Mouse (Mus musculus) embryonic facial prominence, embryonic 13.5 days (tissue): ENCODE results near the gene Aplp1. TPM values are rescaled to one million over a fixed set of nuclear protein-coding genes. Genes with fewer than 3 reads are reported as not detected.

Experiments
- ATAC-seq: fragments of 200-750 bp; cut with Nextera tagmentation; 2 replicates; pipeline ENCODE4 v1.8.0; 2017; ENCODE audit warnings: low read depth; ENCODE audit not compliant: insufficient number of reproducible peaks, insufficient read depth, low FRiP score, low TSS enrichment
- H3K27ac ChIP-seq: fragments of 300-500 bp; sonication (generic); 2 replicates; pipeline ENCODE4 v1.5.1; 2015; ENCODE audit warnings: moderate library complexity, mild to moderate bottlenecking, inconsistent platforms
- H3K27me3 ChIP-seq: fragments of 300-500 bp; sonication (generic); 2 replicates; pipeline ENCODE4 v1.6.1; 2015; ENCODE audit warnings: mild to moderate bottlenecking, inconsistent platforms
- H3K36me3 ChIP-seq: fragments of 300-500 bp; sonication (generic); 2 replicates; pipeline ENCODE4 v1.6.1; 2015; ENCODE audit warnings: mild to moderate bottlenecking, inconsistent platforms
- H3K4me1 ChIP-seq: fragments of 300-500 bp; sonication (generic); 2 replicates; pipeline ENCODE4 v1.6.1; 2015; ENCODE audit warnings: inconsistent platforms
- H3K4me2 ChIP-seq: fragments of 300-500 bp; sonication (generic); 2 replicates; pipeline ENCODE4 v1.6.1; 2015; ENCODE audit warnings: moderate library complexity, mild to moderate bottlenecking, inconsistent platforms
- H3K4me3 ChIP-seq: fragments of 300-500 bp; sonication (generic); 2 replicates; pipeline ENCODE4 v1.5.1; 2015; ENCODE audit warnings: mild to moderate bottlenecking, inconsistent platforms
- H3K9ac ChIP-seq: fragments of 300-500 bp; sonication (generic); 2 replicates; pipeline ENCODE4 v1.6.1; 2015; ENCODE audit warnings: mild to moderate bottlenecking, inconsistent platforms
- H3K9me3 ChIP-seq: fragments of 300-500 bp; sonication (generic); 2 replicates; pipeline ENCODE4 v1.6.1; 2016; ENCODE audit warnings: inconsistent platforms
- WGBS: fragments of 180-500 bp; shearing (Covaris S2); methylation state at CpG from one replicate; pipeline ENCODE4 v1.1.7; 2015; ENCODE audit warnings: mixed read lengths; 5-methylcytosine and 5-hydroxymethylcytosine counted together
- polyA plus RNA-seq: library from polyadenylated mRNA; unstranded; fragments of >200 nt; fragmentation: Nextera tagmentation; extraction: Ambion mirVana; gene quantifications from 2 replicates; pipeline ENCODE4 v1.2.1, GENCODE M21; 2015

The Aplp1 gene
- polyA plus RNA-seq, 1 experiment from 2014 or later: 53.4 TPM

DNA sequence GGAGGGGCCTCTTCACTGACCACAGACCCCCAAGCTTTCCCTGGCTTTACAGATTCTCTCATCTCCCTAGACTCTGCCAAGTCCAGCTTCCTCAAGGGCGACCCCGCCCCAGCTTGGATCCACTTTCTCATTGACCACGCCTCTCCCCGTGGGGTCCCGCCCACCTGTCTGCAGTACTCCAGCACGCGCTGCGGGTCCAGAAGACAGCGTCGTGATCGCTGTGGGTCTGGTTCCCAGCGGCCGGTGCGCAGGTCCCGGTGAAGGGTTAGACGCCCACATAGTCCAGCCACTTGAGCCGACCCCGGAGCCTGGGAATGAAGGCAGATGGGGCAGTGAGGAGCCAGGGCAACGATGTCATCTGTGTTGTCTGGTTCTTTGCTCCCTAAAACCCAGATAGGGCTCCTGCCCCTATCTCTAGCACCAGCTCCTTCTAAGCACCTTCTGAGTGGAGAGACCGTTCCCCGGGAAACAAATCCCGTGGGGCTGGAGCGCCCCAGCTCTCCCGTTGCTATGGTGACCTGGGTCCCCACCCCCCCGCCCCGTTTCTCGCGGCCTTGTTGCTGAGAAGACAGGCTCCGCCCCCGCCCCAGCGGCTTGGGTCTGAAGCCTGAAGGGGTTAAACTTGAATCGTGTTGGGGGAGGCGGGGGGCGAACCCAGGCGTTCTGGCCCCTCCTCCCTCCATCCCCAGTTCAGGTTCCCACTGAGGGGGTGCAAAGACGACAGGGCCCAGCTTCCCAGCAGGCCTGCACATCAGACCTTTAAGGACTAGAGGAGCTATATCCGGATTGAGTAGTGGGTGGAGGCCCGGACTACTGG lies 973 bp downstream of the Aplp1 start:
- Histone ChIP-seq H3K4me3 (peak overlapping the region; percentile 71), H3K36me3 (peaks cover 30% of the 10 kb centered on the region), H3K27ac (peak overlapping the region; percentile 71), H3K4me1 (peaks cover 14% of the 10 kb centered on the region), H3K9me3 (no peaks in the 10 kb centered on the region), H3K9ac (peak overlapping the region; percentile 84), H3K4me2 (peak overlapping the region; percentile 78), H3K27me3 (peaks cover 9% of the 10 kb centered on the region; the same call in 1 of the 2 replicates)
- no peak for ATAC-seq
- WGBS: under 1% methylated on average over 37 of the region's 38 CpGs

DNA sequence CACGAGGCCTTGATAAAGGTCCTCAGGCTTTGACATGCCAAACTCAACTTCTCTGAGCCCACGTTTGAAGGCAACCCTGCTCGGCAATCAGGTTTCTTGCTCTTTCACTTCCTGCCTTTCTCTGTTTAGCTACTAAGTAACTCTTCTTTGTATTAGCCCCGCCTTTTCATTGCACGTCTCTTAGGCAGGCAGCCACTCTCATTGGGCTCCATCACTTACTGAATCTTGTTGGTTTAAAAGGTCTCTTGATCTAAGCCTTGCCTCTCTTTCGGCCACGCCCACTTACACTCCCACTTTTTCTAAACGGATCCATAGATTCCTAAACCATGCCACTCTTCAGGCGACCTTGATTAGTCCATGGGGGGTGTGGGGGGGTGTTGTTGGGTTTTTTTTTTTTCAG lies 1.6 kb downstream of the Aplp1 start:
- Histone ChIP-seq H3K9me3 (no peaks in the 10 kb centered on the region), H3K4me2 (peak overlapping the region; percentile 78), H3K4me1 (peaks cover 14% of the 10 kb centered on the region), H3K9ac (no peak overlapping the region), H3K36me3 (peaks cover 31% of the 10 kb centered on the region), H3K27ac (no peak overlapping the region), H3K27me3 (peaks cover 9% of the 10 kb centered on the region; the same call in 1 of the 2 replicates), H3K4me3 (peak overlapping the region; percentile 71)
- WGBS: 22% methylated on average over 9 of the region's 9 CpGs
- ATAC-seq: no peak

GRCm38 (mm10) chr7:30440697-30441096 lies 4.6 kb downstream of the Aplp1 start:
- 15% methylated on average over 5 of the region's 5 CpGs for WGBS
- ATAC-seq: no peak
- peaks cover 12% of the 10 kb centered on the region for H3K27me3 ChIP-seq
- peaks cover 40% of the 10 kb centered on the region for H3K36me3 ChIP-seq
- H3K4me3 ChIP-seq: no peak overlapping the region
- no peaks in the 10 kb centered on the region for H3K9me3 ChIP-seq
- no peak overlapping the region for H3K27ac ChIP-seq
- H3K4me2 ChIP-seq: no peak overlapping the region
- peaks cover 10% of the 10 kb centered on the region for H3K4me1 ChIP-seq
- no peak overlapping the region for H3K9ac ChIP-seq

GRCm38 (mm10) chr7:30439734-30440133 lies 5.6 kb downstream of the Aplp1 start:
- Histone ChIP-seq H3K4me3 (no peak overlapping the region), H3K4me1 (peaks cover 8% of the 10 kb centered on the region), H3K27ac (no peak overlapping the region), H3K4me2 (no peak overlapping the region), H3K9ac (no peak overlapping the region), H3K9me3 (no peaks in the 10 kb centered on the region), H3K36me3 (peaks cover 50% of the 10 kb centered on the region), H3K27me3 (peaks cover 17% of the 10 kb centered on the region)
- WGBS: 73% methylated on average over 13 of the region's 13 CpGs
- no peak for ATAC-seq

DNA sequence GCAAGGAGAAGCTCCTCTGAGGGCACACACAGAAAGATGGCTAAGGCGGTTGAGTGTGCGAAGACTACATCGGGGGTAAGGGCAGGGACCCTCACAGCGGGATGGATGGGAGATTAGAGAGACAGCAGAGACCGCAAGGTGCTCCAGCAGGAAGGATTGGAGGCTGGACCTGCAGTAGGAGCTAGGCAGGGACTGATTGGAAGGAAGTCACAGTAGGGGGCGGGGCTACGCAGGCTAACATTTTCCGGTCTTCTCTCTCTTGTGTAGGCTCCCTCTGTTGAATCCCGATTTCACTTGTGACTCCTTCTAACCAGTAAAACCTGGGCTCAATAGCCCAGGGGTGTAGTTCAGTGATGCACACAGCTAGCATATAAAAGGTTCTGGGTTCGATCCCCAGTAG lies 8.5 kb downstream of the Aplp1 start:
- no peak overlapping the region for H3K9ac ChIP-seq
- H3K4me3 ChIP-seq: no peak overlapping the region
- peaks cover 38% of the 10 kb centered on the region for H3K36me3 ChIP-seq
- no peaks in the 10 kb centered on the region for H3K4me1 ChIP-seq
- H3K9me3 ChIP-seq: no peaks in the 10 kb centered on the region
- H3K4me2 ChIP-seq: no peak overlapping the region
- WGBS: 21% methylated on average over 10 of the region's 10 CpGs
- ATAC-seq: no peak
- H3K27ac ChIP-seq: no peak overlapping the region
- peaks cover 14% of the 10 kb centered on the region for H3K27me3 ChIP-seq

- WGBS: 59% methylated on average over 9 of the region's 9 CpGs
- H3K4me3 ChIP-seq: no peak overlapping the region
Measured at GRCm38 (mm10) chr7:30435156-30435555, 10.2 kb downstream of the Aplp1 start.

DNA sequence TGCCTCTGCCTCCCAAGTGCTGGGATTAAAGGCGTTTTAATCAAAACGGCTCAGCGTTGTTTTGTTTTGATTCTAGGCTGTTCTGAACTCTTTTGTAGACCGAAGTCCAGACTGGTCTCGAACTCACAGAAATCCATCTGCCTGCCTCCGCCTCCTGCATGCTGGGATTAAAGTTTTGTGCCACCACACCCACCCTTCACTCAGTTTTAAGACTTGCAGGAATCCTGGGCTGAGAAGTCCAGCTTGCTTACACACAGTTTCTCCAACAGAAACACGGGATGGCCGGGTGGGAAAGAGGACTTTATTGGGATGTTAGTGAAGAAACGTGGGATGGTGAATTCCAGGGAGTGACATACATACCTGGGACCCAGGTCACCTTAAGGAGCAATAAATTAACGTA lies 10.6 kb downstream of the Aplp1 start:
- Histone ChIP-seq H3K9ac (no peak overlapping the region), H3K4me1 (no peaks in the 10 kb centered on the region), H3K9me3 (no peaks in the 10 kb centered on the region), H3K27me3 (peaks cover 14% of the 10 kb centered on the region), H3K27ac (no peak overlapping the region), H3K36me3 (peaks cover 25% of the 10 kb centered on the region), H3K4me3 (no peak overlapping the region), H3K4me2 (no peak overlapping the region)
- no peak for ATAC-seq
- 70% methylated on average over 10 of the region's 10 CpGs for WGBS

More at GRCm38 (mm10) chr7:30435156-30435555, 10.2 kb downstream of the Aplp1 start:
- H3K27ac ChIP-seq: no peak overlapping the region
- H3K36me3 ChIP-seq: peaks cover 29% of the 10 kb centered on the region
- no peaks in the 10 kb centered on the region for H3K9me3 ChIP-seq
- H3K4me1 ChIP-seq: no peaks in the 10 kb centered on the region
- H3K4me2 ChIP-seq: no peak overlapping the region
- H3K27me3 ChIP-seq: peaks cover 14% of the 10 kb centered on the region
- no peak overlapping the region for H3K9ac ChIP-seq
- ATAC-seq: no peak

DNA sequence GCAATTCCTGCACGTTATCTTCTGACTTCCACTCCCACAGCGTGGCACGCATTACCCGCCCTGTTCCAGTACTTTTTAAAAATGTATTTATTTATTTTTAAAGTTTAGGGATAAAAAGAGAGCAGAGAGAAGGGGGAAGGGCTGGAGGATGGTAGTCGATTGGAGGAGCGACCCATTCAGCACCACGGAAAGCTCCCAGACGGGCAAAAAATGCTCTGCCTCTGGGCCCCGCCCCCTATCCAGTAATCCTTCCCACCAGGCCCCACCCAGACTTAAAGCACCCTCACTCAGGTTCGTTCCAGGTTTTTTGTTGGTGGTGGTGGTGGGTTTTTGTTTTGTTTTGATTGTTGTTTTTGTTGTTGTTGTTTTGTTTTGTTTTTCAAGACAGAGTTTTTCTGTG lies 11.1 kb downstream of the Aplp1 start:
- H3K36me3 ChIP-seq: peaks cover 21% of the 10 kb centered on the region
- 2% methylated on average over 10 of the region's 10 CpGs for WGBS
- no peak overlapping the region for H3K27ac ChIP-seq
- no peak overlapping the region for H3K4me2 ChIP-seq
- no peak overlapping the region for H3K9ac ChIP-seq
- no peaks in the 10 kb centered on the region for H3K9me3 ChIP-seq
- peaks cover 14% of the 10 kb centered on the region for H3K27me3 ChIP-seq
- H3K4me1 ChIP-seq: no peaks in the 10 kb centered on the region
- no peak overlapping the region for H3K4me3 ChIP-seq
- no peak for ATAC-seq

DNA sequence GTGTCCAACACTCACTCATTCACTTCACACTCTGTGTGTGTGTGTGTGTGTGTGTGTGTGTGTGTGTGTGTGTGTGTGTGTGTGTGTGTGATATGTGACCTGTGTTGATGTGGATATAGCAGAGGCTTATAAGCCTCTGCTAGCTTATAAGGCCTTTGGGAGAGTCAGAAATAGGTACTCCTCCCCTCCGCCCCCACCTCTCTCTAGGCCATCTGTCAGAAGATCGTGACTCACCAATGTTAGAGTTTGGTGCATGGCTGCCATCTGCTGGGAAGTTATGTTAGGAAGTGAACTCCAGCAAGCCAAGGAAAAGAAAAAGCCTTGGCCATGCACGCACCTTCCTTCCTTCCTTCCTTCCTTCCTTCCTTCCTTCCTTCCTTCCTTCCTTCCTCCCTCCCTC lies 13.5 kb downstream of the Aplp1 start:
- H3K9ac ChIP-seq: no peak overlapping the region
- 13% methylated on average over 3 of the region's 3 CpGs for WGBS
- peaks cover 32% of the 10 kb centered on the region for H3K36me3 ChIP-seq
- H3K4me3 ChIP-seq: no peak overlapping the region
- H3K9me3 ChIP-seq: no peaks in the 10 kb centered on the region
- no peak overlapping the region for H3K4me2 ChIP-seq
- H3K4me1 ChIP-seq: no peaks in the 10 kb centered on the region
- ATAC-seq: no peak
- H3K27ac ChIP-seq: no peak overlapping the region
- H3K27me3 ChIP-seq: peaks cover 12% of the 10 kb centered on the region

DNA sequence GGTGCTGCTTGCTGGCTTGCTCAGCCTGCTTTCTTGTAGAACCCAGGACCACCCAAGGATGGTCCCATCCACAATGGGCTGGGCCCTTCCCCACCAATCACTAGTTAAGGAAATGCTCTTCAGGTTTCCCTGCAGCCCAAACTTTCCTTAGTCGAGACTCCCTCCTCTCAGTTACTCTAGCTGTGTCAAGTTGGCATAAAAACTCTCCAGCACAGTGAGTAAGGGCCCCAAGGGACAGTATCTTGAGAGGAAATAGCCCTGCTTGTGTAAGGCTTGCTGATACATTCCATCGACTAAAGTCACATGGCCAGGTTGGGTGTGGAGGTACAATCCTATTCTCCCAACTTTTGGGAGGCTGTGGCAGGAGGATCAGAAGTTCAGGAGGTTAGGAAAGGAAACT lies 15.1 kb downstream of the Aplp1 start:
- Histone ChIP-seq H3K9me3 (no peaks in the 10 kb centered on the region), H3K27me3 (peaks cover 1% of the 10 kb centered on the region; the same call in 1 of the 2 replicates), H3K4me2 (no peak overlapping the region), H3K36me3 (peaks cover 31% of the 10 kb centered on the region), H3K9ac (no peak overlapping the region), H3K4me1 (no peaks in the 10 kb centered on the region), H3K27ac (no peak overlapping the region), H3K4me3 (no peak overlapping the region)
- 44% methylated on average over 2 of the region's 2 CpGs for WGBS
- ATAC-seq: no peak

DNA sequence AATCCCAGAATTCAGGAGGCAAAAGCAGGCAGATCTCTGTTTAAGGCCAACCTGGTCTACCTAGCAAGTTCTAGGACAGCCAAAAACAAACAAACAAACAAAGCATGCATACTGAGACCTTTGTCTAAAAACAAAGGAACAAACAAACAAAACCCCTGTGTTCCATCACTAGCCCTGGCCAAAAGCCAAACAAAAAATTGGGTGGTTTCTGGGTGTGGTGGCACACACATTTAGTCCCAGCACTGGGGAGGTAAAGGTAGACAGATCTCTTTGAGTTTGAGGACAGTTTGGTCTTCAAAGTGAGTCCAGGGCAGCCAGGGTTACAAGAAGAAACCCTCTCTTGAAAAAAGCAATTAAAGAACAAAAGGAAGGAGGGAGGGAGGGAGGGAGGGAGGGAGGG lies 16.0 kb downstream of the Aplp1 start:
- Histone ChIP-seq H3K27me3 (no peaks in the 10 kb centered on the region), H3K27ac (no peak overlapping the region), H3K4me3 (no peak overlapping the region), H3K9me3 (no peaks in the 10 kb centered on the region), H3K36me3 (peaks cover 28% of the 10 kb centered on the region), H3K4me2 (no peak overlapping the region), H3K4me1 (no peaks in the 10 kb centered on the region), H3K9ac (no peak overlapping the region)
- no peak for ATAC-seq

- Histone ChIP-seq H3K4me1 (peaks cover 19% of the 10 kb centered on the region), H3K27ac (no peak overlapping the region), H3K9ac (peak overlapping the region; percentile 69), H3K4me2 (peak overlapping the region; percentile 97), H3K36me3 (peaks cover 27% of the 10 kb centered on the region), H3K4me3 (peak overlapping the region; percentile 64), H3K9me3 (0 out of 2 replicates have a peak, but pooled peaks cover 2% of the 10 kb centered on the region), H3K27me3 (peaks cover 11% of the 10 kb centered on the region)
- ATAC-seq: no peak
- 40% methylated on average over 23 of the region's 23 CpGs for WGBS
Measured at GRCm38 (mm10) chr7:30423071-30423641, 22.2 kb downstream of the Aplp1 start.
